Mouse (Mus musculus) forebrain, embryonic 15.5 days (tissue): ENCODE data around the gene Xrcc1. TPM values are rescaled to one million over a fixed set of nuclear protein-coding genes. Genes with fewer than 3 reads are reported as not detected.
"Not testable (repeated sequence)": the region's sequence is repeated elsewhere in the genome, so short reads cannot be mapped to it uniquely, and the experiment has no call there.

Experiments
- ATAC-seq: fragments of 200-750 bp; cut with Nextera tagmentation; replicated peaks from 2 replicates; pipeline ENCODE4 v1.8.0; 2017; ENCODE audit warnings: mild to moderate bottlenecking, moderate TSS enrichment, moderate library complexity
- H3K27ac ChIP-seq: fragments of 300-500 bp; sonication (generic); replicated peaks from 2 replicates; pipeline ENCODE4 v1.5.1; 2015; ENCODE audit warnings: mild to moderate bottlenecking, inconsistent platforms
- H3K27me3 ChIP-seq: fragments of 300-500 bp; sonication (generic); 2 replicates; pipeline ENCODE4 v1.6.1; 2015; ENCODE audit warnings: inconsistent platforms
- H3K36me3 ChIP-seq: fragments of 300-500 bp; sonication (generic); 2 replicates; pipeline ENCODE4 v1.6.1; 2015; ENCODE audit warnings: mild to moderate bottlenecking, inconsistent platforms
- H3K4me1 ChIP-seq: fragments of 300-500 bp; sonication (generic); 2 replicates; pipeline ENCODE4 v1.6.1; 2015; ENCODE audit warnings: inconsistent platforms
- H3K4me2 ChIP-seq: fragments of 300-500 bp; sonication (generic); replicated peaks from 2 replicates; pipeline ENCODE4 v1.6.1; 2015; ENCODE audit warnings: mild to moderate bottlenecking, inconsistent platforms
- H3K4me3 ChIP-seq: fragments of 300-500 bp; sonication (generic); 2 replicates; pipeline ENCODE4 v1.5.1; 2015; ENCODE audit warnings: mild to moderate bottlenecking, inconsistent platforms
- H3K9ac ChIP-seq: fragments of 300-500 bp; sonication (generic); replicated peaks from 2 replicates; pipeline ENCODE4 v1.6.1; 2015; ENCODE audit warnings: mild to moderate bottlenecking, inconsistent platforms
- H3K9me3 ChIP-seq: fragments of 300-500 bp; sonication (generic); 2 replicates; pipeline ENCODE4 v1.6.1; 2016; ENCODE audit warnings: inconsistent platforms
- WGBS: fragments of 180-500 bp; shearing (Covaris S2); methylation state at CpG from one replicate; pipeline ENCODE4 v1.1.7; 2015; ENCODE audit warnings: mixed read lengths; 5-methylcytosine and 5-hydroxymethylcytosine counted together
- polyA plus RNA-seq: library from polyadenylated mRNA; unstranded; fragments of >200 nt; fragmentation: Nextera tagmentation; extraction: Ambion mirVana; gene quantifications from 2 replicates; pipeline ENCODE4 v1.2.1, GENCODE M21; 2015

Xrcc1 gene
- polyA plus RNA-seq, 1 experiment from 2014 or later = 69.8 TPM

GRCm38 (mm10) chr7:24610879-24611494 lies 64.9 kb downstream of the Xrcc1 start:
- Histone ChIP-seq H3K4me2 (peak overlapping the region; percentile 47), H3K4me1 (peaks cover 22% of the 10 kb centered on the region), H3K27me3 (peaks cover 43% of the 10 kb centered on the region), H3K4me3 (peak overlapping the region; percentile 34), H3K36me3 (no peaks in the 10 kb centered on the region), H3K27ac (no peak overlapping the region), H3K9ac (no peak overlapping the region; the same call in none of the 2 replicates), H3K9me3 (no peaks in the 10 kb centered on the region)
- WGBS = under 1% methylated on average over 36 of the region's 36 CpGs
- peak; percentile 33; the same call in 1 of the 2 replicates for ATAC-seq

- no peak for ATAC-seq
- Histone ChIP-seq H3K4me3 (peak overlapping the region; percentile 34; the same call in 1 of the 2 replicates), H3K27me3 (peaks cover 43% of the 10 kb centered on the region)
Measured at GRCm38 (mm10) chr7:24611709-24612108, 65.6 kb downstream of the Xrcc1 start.

GRCm38 (mm10) chr7:24612308-24612910 lies 66.3 kb downstream of the Xrcc1 start:
- no peak overlapping the region; the same call in 1 of the 2 replicates for H3K4me3 ChIP-seq
- H3K4me1 ChIP-seq = peaks cover 22% of the 10 kb centered on the region
- H3K36me3 ChIP-seq = no peaks in the 10 kb centered on the region
- no peak overlapping the region for H3K27ac ChIP-seq
- peaks cover 43% of the 10 kb centered on the region for H3K27me3 ChIP-seq
- H3K9me3 ChIP-seq = no peaks in the 10 kb centered on the region
- 3% methylated on average over 27 of the region's 27 CpGs for WGBS
- H3K4me2 ChIP-seq = peak overlapping the region; percentile 24; the same call in 1 of the 2 replicates
- no peak overlapping the region for H3K9ac ChIP-seq
- no peak for ATAC-seq

More at GRCm38 (mm10) chr7:24611709-24612108, 65.6 kb downstream of the Xrcc1 start:
- Histone ChIP-seq H3K4me2 (no peak overlapping the region), H3K27ac (no peak overlapping the region), H3K4me1 (peaks cover 22% of the 10 kb centered on the region), H3K9ac (no peak overlapping the region), H3K36me3 (no peaks in the 10 kb centered on the region), H3K9me3 (no peaks in the 10 kb centered on the region)
- 17% methylated on average over 7 of the region's 7 CpGs for WGBS

- Histone ChIP-seq H3K27ac (no peak overlapping the region), H3K4me3 (no peak overlapping the region), H3K27me3 (peaks cover 36% of the 10 kb centered on the region), H3K36me3 (no peaks in the 10 kb centered on the region), H3K9me3 (no peaks in the 10 kb centered on the region), H3K4me2 (no peak overlapping the region), H3K4me1 (peaks cover 22% of the 10 kb centered on the region), H3K9ac (no peak overlapping the region)
- 78% methylated on average over 13 of the region's 13 CpGs for WGBS
- ATAC-seq = no peak
Measured at GRCm38 (mm10) chr7:24614816-24615215, 68.7 kb downstream of the Xrcc1 start.

GRCm38 (mm10) chr7:24617763-24618162 lies 71.7 kb downstream of the Xrcc1 start:
- no peak for ATAC-seq
- 81% methylated on average over 8 of the region's 8 CpGs for WGBS
- Histone ChIP-seq H3K4me3 (no peak overlapping the region), H3K36me3 (no peaks in the 10 kb centered on the region), H3K9me3 (no peaks in the 10 kb centered on the region), H3K4me1 (peaks cover 1% of the 10 kb centered on the region; the same call in 1 of the 2 replicates), H3K27ac (no peak overlapping the region), H3K9ac (no peak overlapping the region), H3K4me2 (no peak overlapping the region), H3K27me3 (peaks cover 9% of the 10 kb centered on the region)

GRCm38 (mm10) chr7:24618374-24618773 lies 72.3 kb downstream of the Xrcc1 start:
- H3K4me2 ChIP-seq, H3K27me3 ChIP-seq, ATAC-seq, H3K4me1 ChIP-seq, H3K4me3 ChIP-seq, H3K9me3 ChIP-seq, H3K36me3 ChIP-seq, H3K27ac ChIP-seq, H3K9ac ChIP-seq: not testable (repeated sequence)
- WGBS = 92% methylated on average over 8 of the region's 8 CpGs

GRCm38 (mm10) chr7:24619671-24620397 lies 73.7 kb downstream of the Xrcc1 start:
- Histone ChIP-seq H3K27ac (no peak overlapping the region), H3K4me1 (no peaks in the 10 kb centered on the region), H3K4me2 (no peak overlapping the region), H3K9ac (no peak overlapping the region), H3K9me3 (no peaks in the 10 kb centered on the region), H3K36me3 (no peaks in the 10 kb centered on the region), H3K27me3 (no peaks in the 10 kb centered on the region), H3K4me3 (no peak overlapping the region)
- no peak for ATAC-seq
- 57% methylated on average over 13 of the region's 13 CpGs for WGBS

GRCm38 (mm10) chr7:24621193-24621592 lies 75.1 kb downstream of the Xrcc1 start:
- H3K4me1 ChIP-seq = no peaks in the 10 kb centered on the region
- no peak overlapping the region for H3K4me2 ChIP-seq
- no peak overlapping the region for H3K27ac ChIP-seq
- H3K36me3 ChIP-seq = no peaks in the 10 kb centered on the region
- 91% methylated on average over 3 of the region's 3 CpGs for WGBS
- ATAC-seq = no peak
- no peaks in the 10 kb centered on the region for H3K9me3 ChIP-seq
- H3K4me3 ChIP-seq = no peak overlapping the region
- H3K9ac ChIP-seq = no peak overlapping the region
- no peaks in the 10 kb centered on the region for H3K27me3 ChIP-seq

GRCm38 (mm10) chr7:24622967-24623366 lies 76.9 kb downstream of the Xrcc1 start:
- no peaks in the 10 kb centered on the region for H3K4me1 ChIP-seq
- ATAC-seq = no peak

More at GRCm38 (mm10) chr7:24622967-24623366, 76.9 kb downstream of the Xrcc1 start:
- Histone ChIP-seq H3K9ac (no peak overlapping the region), H3K4me3 (no peak overlapping the region), H3K4me2 (no peak overlapping the region), H3K36me3 (no peaks in the 10 kb centered on the region), H3K27me3 (0 out of 2 replicates have a peak, but pooled peaks cover 2% of the 10 kb centered on the region), H3K9me3 (no peaks in the 10 kb centered on the region), H3K27ac (no peak overlapping the region)
- 86% methylated on average over 6 of the region's 6 CpGs for WGBS

Other genes with a start within 250 kb of the Xrcc1 start
- 51.2 and 59.0 TPM in 2 replicates for gene Zfp61, start 245.1 kb upstream of the Xrcc1 start, polyA plus RNA-seq
- gene Zfp94, start 229.6 kb upstream of the Xrcc1 start, polyA plus RNA-seq = 24.5 and 24.7 TPM in 2 replicates
- not detected in 2 replicates for gene Tescl, start 212.4 kb upstream of the Xrcc1 start, polyA plus RNA-seq
- gene Lypd5, start 197.1 kb upstream of the Xrcc1 start, polyA plus RNA-seq = not detected in 2 replicates
- 0.56 and 0.63 TPM in 2 replicates for gene Kcnn4, start 176.0 kb upstream of the Xrcc1 start, polyA plus RNA-seq
- 33.4 and 36.6 TPM in 2 replicates for gene Smg9, start 146.7 kb upstream of the Xrcc1 start, polyA plus RNA-seq
- gene Irgc1, start 94.0 kb upstream of the Xrcc1 start, polyA plus RNA-seq = not detected in 2 replicates
- 1.3 and 1.6 TPM in 2 replicates for gene Plaur, start 83.8 kb upstream of the Xrcc1 start, polyA plus RNA-seq
- 70.1 and 76.4 TPM in 2 replicates for gene Cadm4, start 64.3 kb upstream of the Xrcc1 start, polyA plus RNA-seq
- gene Zfp428, start 39.3 kb upstream of the Xrcc1 start, polyA plus RNA-seq = 296 and 306 TPM in 2 replicates
- 1.5 and 1.7 TPM in 2 replicates for gene AC161166.1, start 33.8 kb upstream of the Xrcc1 start, polyA plus RNA-seq
- 29.3 and 29.5 TPM in 2 replicates for gene Irgq, start 15.6 kb upstream of the Xrcc1 start, polyA plus RNA-seq
- gene Pinlyp, start 171 bp upstream of the Xrcc1 start, polyA plus RNA-seq = 0.52 TPM in 1 of 2 replicates, not detected in the other
- 17.4 and 18.9 TPM in 2 replicates for gene Ethe1, start 41.3 kb downstream of the Xrcc1 start, polyA plus RNA-seq
- gene Zfp575, start 41.4 kb downstream of the Xrcc1 start, polyA plus RNA-seq = 11.6 and 11.7 TPM in 2 replicates
- gene Phldb3, start 64.5 kb downstream of the Xrcc1 start, polyA plus RNA-seq = not detected in 2 replicates
- 0.18 and 0.23 TPM in 2 replicates for gene Lypd3, start 90.3 kb downstream of the Xrcc1 start, polyA plus RNA-seq
- gene Tex101, start 130.4 kb downstream of the Xrcc1 start, polyA plus RNA-seq = not detected in 2 replicates
- not detected in 2 replicates for gene BC049730, start 163.0 kb downstream of the Xrcc1 start, polyA plus RNA-seq
- gene Gm4763, start 180.6 kb downstream of the Xrcc1 start, polyA plus RNA-seq = not detected in 2 replicates
- 0.31 TPM in 1 of 2 replicates, not detected in the other for gene Cd177, start 214.0 kb downstream of the Xrcc1 start, polyA plus RNA-seq
- not detected in 2 replicates for gene Ceacam10, start 230.9 kb downstream of the Xrcc1 start, polyA plus RNA-seq